Mouse (Mus musculus) ES-E14 (cell line): ENCODE data around the gene Sf3a1. TPM values are rescaled to one million over a fixed set of nuclear protein-coding genes. Genes with fewer than 3 reads are reported as not detected.
"Not testable (repeated sequence)": the region's sequence is repeated elsewhere in the genome, so short reads cannot be mapped to it uniquely, and the experiment has no call there.

Experiments used
- DNase-seq: peaks from one replicate; pipeline ENCODE4 v3.0.0-alpha.2; 2013; ENCODE audit warnings: low read depth, low spot score
- H3K27ac ChIP-seq: 2 replicates; pipeline ENCODE4 v1.5.1; 2012; ENCODE audit warnings: low read depth, mild to moderate bottlenecking, low read length, moderate library complexity, mixed read lengths; ENCODE audit not compliant: poor library complexity, insufficient read depth, severe bottlenecking
- H3K36me3 ChIP-seq: 2 replicates; pipeline ENCODE4 v1.6.1; 2012; ENCODE audit warnings: mild to moderate bottlenecking, low read length, moderate library complexity, mixed read lengths; ENCODE audit not compliant: control insufficient read depth, poor library complexity, insufficient read depth, severe bottlenecking
- H3K4me1 ChIP-seq, 2 experiments: fragments of 150-350 bp in 1 of 2; sonication (generic) in 1 of 2; 2 replicates each; pipeline ENCODE4 v1.6.1; 2012; ENCODE audit warnings: low read length in 2 of 2, mild to moderate bottlenecking in 1 of 2, mixed read lengths in 1 of 2; ENCODE audit not compliant: control insufficient read depth in 2 of 2, insufficient read depth in 2 of 2, poor library complexity in 1 of 2
- H3K4me3 ChIP-seq, 2 experiments: fragments of 150-350 bp in 1 of 2; sonication (generic) in 1 of 2; 2 replicates each; pipeline ENCODE4 v1.5.1; 2012; ENCODE audit warnings: low read length in 2 of 2, low read depth in 1 of 2, mild to moderate bottlenecking in 1 of 2, mixed read lengths in 1 of 2; ENCODE audit not compliant: insufficient read depth in 1 of 2, poor library complexity in 1 of 2, severe bottlenecking in 1 of 2
- H3K9ac ChIP-seq: 2 replicates; pipeline ENCODE4 v1.6.1; 2012; ENCODE audit warnings: low read depth, mild to moderate bottlenecking, low read length, mixed read lengths; ENCODE audit not compliant: poor library complexity, insufficient read depth, severe bottlenecking
- H3K9me3 ChIP-seq: fragments of 150-350 bp; sonication (generic); 2 replicates; pipeline ENCODE4 v1.6.1; 2012; ENCODE audit warnings: low read depth, mild to moderate bottlenecking, low read length; ENCODE audit not compliant: control insufficient read depth, insufficient read depth
- CHD2 ChIP-seq: IDR thresholded peaks from 2 replicates; pipeline ENCODE4 v1.6.1; 2014; ENCODE audit warnings: mild to moderate bottlenecking, low read depth, low read length, inconsistent platforms
- HCFC1 ChIP-seq: IDR thresholded peaks from 2 replicates; pipeline ENCODE4 v1.6.1; 2012; ENCODE audit warnings: low read length, inconsistent platforms, borderline replicate concordance; ENCODE audit not compliant: insufficient read depth
- MAFK ChIP-seq: IDR thresholded peaks from 2 replicates; pipeline ENCODE4 v1.6.1; 2014; ENCODE audit warnings: mild to moderate bottlenecking, low read depth, low read length, inconsistent platforms; ENCODE audit not compliant: insufficient read depth
- ZC3H11A ChIP-seq: IDR thresholded peaks from 2 replicates; pipeline ENCODE4 v1.6.1; 2012; ENCODE audit warnings: low read depth, mild to moderate bottlenecking, inconsistent platforms, low read length, borderline replicate concordance
- ZNF384 ChIP-seq: IDR thresholded peaks from 2 replicates; pipeline ENCODE4 v1.6.1; 2012; ENCODE audit warnings: low read depth, low read length, inconsistent platforms
- in situ Hi-C, 2 experiments: fragments of 600-800 bp; cut with MboI; formaldehyde crosslinking; loops; one replicate each; pipeline ENCODE4 v1.15.1; 2025; ENCODE audit warnings: low sequenced_read_pairs in 2 of 2, inconsistent platforms in 1 of 2; ENCODE audit not compliant: unreplicated experiment in 2 of 2
- total RNA-seq: library from RNA; depleted of rRNA; stranded (reverse); fragments of 300-350 nt; gene quantifications from 2 replicates; pipeline ENCODE4 v1.2.3, GENCODE M21; 2012

The Sf3a1 gene
- total RNA-seq, 1 experiment, result 57.4 TPM

GRCm38 (mm10) chr11:4113970-4114369 lies 46.2 kb upstream of the Sf3a1 start:
- H3K9ac ChIP-seq, result no peak overlapping the region
- TF ChIP-seq HCFC1 (no peak), ZNF384 (no peak), ZC3H11A (no peak), CHD2 (no peak)
- no peak overlapping the region for H3K27ac ChIP-seq
- H3K9me3 ChIP-seq, result no peaks in the 10 kb centered on the region
- in situ Hi-C loops, result no loop called here
- DNase-seq, result no peak
- peaks cover 0 to 2% of the 10 kb centered on the region in 2 experiments; a peak in 1 of 4 replicates for H3K4me1 ChIP-seq
- no peak overlapping the region for H3K4me3 ChIP-seq
- no peaks in the 10 kb centered on the region; the same call in 1 of the 2 replicates for H3K36me3 ChIP-seq

DNA sequence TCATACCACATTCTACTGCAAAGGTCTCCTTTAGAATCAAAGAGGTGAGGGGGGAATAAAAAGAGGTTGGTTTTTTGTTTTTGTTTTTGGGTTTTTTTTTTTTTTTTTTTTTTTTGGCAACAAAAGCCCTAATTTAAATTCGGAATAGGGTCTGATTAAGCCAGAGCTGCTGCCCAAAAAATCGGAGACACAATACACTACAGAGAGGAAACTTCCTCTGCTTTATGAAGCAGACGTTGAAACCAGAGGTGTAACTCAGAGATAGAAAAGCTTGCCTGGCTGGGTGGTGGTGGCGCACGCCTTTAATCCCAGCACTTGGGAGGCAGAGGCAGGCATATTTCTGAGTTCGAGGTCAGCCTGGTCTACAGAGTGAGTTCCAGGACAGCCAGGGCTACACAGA lies 45.6 kb upstream of the Sf3a1 start:
- H3K9me3 ChIP-seq, in situ Hi-C loops, H3K9ac ChIP-seq, H3K4me1 ChIP-seq, H3K4me3 ChIP-seq, H3K27ac ChIP-seq, DNase-seq, H3K36me3 ChIP-seq: not testable (repeated sequence)

- Histone ChIP-seq H3K36me3 (no peaks in the 10 kb centered on the region; the same call in 1 of the 2 replicates), H3K9me3 (no peaks in the 10 kb centered on the region), H3K27ac (no peak overlapping the region), H3K9ac (no peak overlapping the region), H3K4me1 (peaks cover 0 to 3% of the 10 kb centered on the region in 2 experiments; a peak in 1 of 4 replicates), H3K4me3 (no peak overlapping the region)
- no peak for TF ChIP-seq ZNF384
- TF ChIP-seq HCFC1, result no peak
- no peak for TF ChIP-seq CHD2
- no peak for TF ChIP-seq MAFK
- no peak for TF ChIP-seq ZC3H11A
- DNase-seq, result no peak
- in situ Hi-C loops, result no loop called here
Measured at GRCm38 (mm10) chr11:4115407-4115806, 44.7 kb upstream of the Sf3a1 start.

- Histone ChIP-seq H3K9ac (no peak overlapping the region), H3K4me1 (peaks cover 0 to 4% of the 10 kb centered on the region in 2 experiments; a peak in 1 of 4 replicates), H3K4me3 (no peak overlapping the region), H3K9me3 (no peaks in the 10 kb centered on the region), H3K27ac (no peak overlapping the region), H3K36me3 (no peaks in the 10 kb centered on the region)
- TF ChIP-seq MAFK (no peak), CHD2 (no peak), ZNF384 (no peak), ZC3H11A (no peak), HCFC1 (no peak)
- DNase-seq, result no peak
- in situ Hi-C loops, result no loop called here
Measured at GRCm38 (mm10) chr11:4116458-4117141, 43.5 kb upstream of the Sf3a1 start.
